In genomic region chr19:47014159-47014446, GRCm38 (mm10) we compare ENCODE assay signal across 8 mouse cellular contexts. TPM values are rescaled to one million over a fixed set of nuclear protein-coding genes. Genes with fewer than 3 reads are reported as not detected.
A peak's percentile ranks its signal among the peaks of the same experiment; 100 is the strongest.
DNase-seq lines count a peak whose midpoint lies in the region; ATAC-seq and TF ChIP-seq lines count a peak whose summit lies in the region.

No protein-coding gene starts in this region.

- H3K36me3 ChIP-seq in heart, embryonic 13.5 days = no peaks in the 10 kb centered on the region
- no peaks in the 10 kb centered on the region for H3K36me3 ChIP-seq in hindbrain, embryonic 15.5 days
- H3K36me3 ChIP-seq in midbrain, embryonic 14.5 days (ENCODE audit: control insufficient read depth, insufficient read depth, low read length) = no peaks in the 10 kb centered on the region

- intact Hi-C loops in heart, postnatal 14 days (cut with DNase I) = no loop called here

- H3K9me3 ChIP-seq in heart, embryonic 13.5 days = no peaks in the 10 kb centered on the region
- H3K9me3 ChIP-seq in hindbrain, embryonic 15.5 days = no peaks in the 10 kb centered on the region
- no peaks in the 10 kb centered on the region for H3K9me3 ChIP-seq in midbrain, embryonic 14.5 days (ENCODE audit: control insufficient read depth, low read length)

- peak overlapping the region; percentile 56 for H3K4me3 ChIP-seq in heart, embryonic 13.5 days
- peak overlapping the region; percentile 96 for H3K4me3 ChIP-seq in cortical plate, adult 2 months (ENCODE audit: insufficient read depth, low read length)
- H3K4me3 ChIP-seq in hindbrain, embryonic 15.5 days = peak overlapping the region; percentile 74
- peak overlapping the region; percentile 80 for H3K4me3 ChIP-seq in midbrain, embryonic 14.5 days (replicated peaks; ENCODE audit: low read depth, low read length)

- H3K4me1 ChIP-seq in heart, embryonic 13.5 days = peaks cover 16% of the 10 kb centered on the region
- peaks cover 2% of the 10 kb centered on the region for H3K4me1 ChIP-seq in cortical plate, adult 2 months (ENCODE audit: control insufficient read depth, insufficient read depth, low read length)
- H3K4me1 ChIP-seq in hindbrain, embryonic 15.5 days (replicated peaks) = peaks cover 17% of the 10 kb centered on the region
- H3K4me1 ChIP-seq in midbrain, embryonic 14.5 days (ENCODE audit: control insufficient read depth, insufficient read depth, low read length) = peaks cover 7% of the 10 kb centered on the region; the same call in 1 of the 2 replicates

- ATAC-seq in heart, embryonic 13.5 days (ENCODE audit: extremely low read depth, insufficient number of reproducible peaks, low FRiP score, low TSS enrichment) = no peak
- ATAC-seq in hindbrain, embryonic 15.5 days (ENCODE audit: low FRiP score, low read depth) = peak; percentile 23; the same call in 1 of the 2 replicates
- ATAC-seq in midbrain, embryonic 14.5 days (ENCODE audit: low FRiP score, low TSS enrichment) = peak; percentile 40

- no peak for DNase-seq in heart, postnatal 14 days
- DNase-seq in midbrain, embryonic 14.5 days = no peak
- no peak for DNase-seq in right cerebral cortex, adult 2 months (ENCODE audit: low spot score in 2 of 2)
- DNase-seq in right cerebral cortex, postnatal 4 days = no peak
- no peak for DNase-seq in adrenal gland, adult 18-20 months (ENCODE audit: low spot score in 2 of 2)

- WGBS in heart, embryonic 13.5 days = 1% methylated on average over 11 of the region's 11 CpGs
- 0% methylated on average over 10 of the region's 11 CpGs for WGBS in hindbrain, embryonic 15.5 days
- under 1% methylated on average over 11 of the region's 11 CpGs for WGBS in midbrain, embryonic 14.5 days

- H3K9ac ChIP-seq in heart, embryonic 13.5 days = no peak overlapping the region
- peak overlapping the region; percentile 90 for H3K9ac ChIP-seq in hindbrain, embryonic 15.5 days
- peak overlapping the region; percentile 88 for H3K9ac ChIP-seq in midbrain, embryonic 14.5 days (replicated peaks; ENCODE audit: low read length)

- no peak overlapping the region for H3K27ac ChIP-seq in heart, embryonic 13.5 days (replicated peaks)
- peak overlapping the region; percentile 80 for H3K27ac ChIP-seq in cortical plate, adult 2 months (ENCODE audit: insufficient read depth, low read length)
- H3K27ac ChIP-seq in hindbrain, embryonic 15.5 days (replicated peaks) = peak overlapping the region; percentile 97
- peak overlapping the region; percentile 95 for H3K27ac ChIP-seq in midbrain, embryonic 14.5 days (replicated peaks; ENCODE audit: low read depth, low read length)

- TF ChIP-seq CTCF in cortical plate, adult 2 months (IDR thresholded peaks at IDR 0.05; ENCODE audit: extremely low read depth, insufficient read depth, low read length) = no peak

- TF ChIP-seq POLR2A in cortical plate, adult 2 months (IDR thresholded peaks at IDR 0.05; ENCODE audit: extremely low read depth, insufficient read depth, low read length) = no peak

- H3K27me3 ChIP-seq in heart, embryonic 13.5 days (replicated peaks) = peaks cover 90% of the 10 kb centered on the region
- H3K27me3 ChIP-seq in hindbrain, embryonic 15.5 days = no peaks in the 10 kb centered on the region
- H3K27me3 ChIP-seq in midbrain, embryonic 14.5 days (ENCODE audit: control insufficient read depth, insufficient read depth, low read length) = peaks cover 6% of the 10 kb centered on the region; the same call in 1 of the 2 replicates

- peak overlapping the region; percentile 84 for H3K4me2 ChIP-seq in heart, embryonic 13.5 days
- H3K4me2 ChIP-seq in hindbrain, embryonic 15.5 days = peak overlapping the region; percentile 78
- H3K4me2 ChIP-seq in midbrain, embryonic 14.5 days (ENCODE audit: low read length) = peak overlapping the region; percentile 60

RNA-seq across cellular contexts. Expression of gene Ina, which starts 0.4 kb away (rescaled TPM):
- polyA plus RNA-seq in heart, embryonic 13.5 days (2015; fragmentation: Nextera tagmentation; extraction: Ambion mirVana) = 0.52 and 0.74 TPM in 2 replicates
- total RNA-seq in heart, postnatal 14 days (2021) = not detected
- polyA plus RNA-seq in cortical plate, adult 2 months (2012; rRNA removed) = 124 and 127 TPM in 2 replicates
- 526 and 612 TPM in 2 replicates for polyA plus RNA-seq in hindbrain, embryonic 15.5 days (2015; fragmentation: Nextera tagmentation; extraction: Ambion mirVana)
- 605 and 611 TPM in 2 replicates for polyA plus RNA-seq in midbrain, embryonic 14.5 days (2014; fragmentation: Nextera tagmentation; extraction: Ambion mirVana)
- 1 to 10 TPM; 7.8 to 8.6 TPM for total RNA-seq in adrenal gland, adult 18-20 months (2021)

RNA-seq across cellular contexts. Expression of gene Nt5c2, which starts 0.8 kb away (rescaled TPM):
- 102 and 124 TPM in 2 replicates for polyA plus RNA-seq in heart, embryonic 13.5 days (2015; fragmentation: Nextera tagmentation; extraction: Ambion mirVana)
- 10 to 100 TPM; 64.9 to 75.1 TPM for total RNA-seq in heart, postnatal 14 days (2021)
- polyA plus RNA-seq in cortical plate, adult 2 months (2012; rRNA removed) = 46.7 and 50.3 TPM in 2 replicates
- polyA plus RNA-seq in hindbrain, embryonic 15.5 days (2015; fragmentation: Nextera tagmentation; extraction: Ambion mirVana) = 74.1 and 81.2 TPM in 2 replicates
- 89.9 and 91.1 TPM in 2 replicates for polyA plus RNA-seq in midbrain, embryonic 14.5 days (2014; fragmentation: Nextera tagmentation; extraction: Ambion mirVana)
- total RNA-seq in adrenal gland, adult 18-20 months (2021) = 10 to 100 TPM; 57.5 to 68.4 TPM

RNA-seq across cellular contexts. Expression of gene Pcgf6, which starts 36.6 kb away (rescaled TPM):
- 10.2 and 10.3 TPM in 2 replicates for polyA plus RNA-seq in heart, embryonic 13.5 days (2015; fragmentation: Nextera tagmentation; extraction: Ambion mirVana)
- total RNA-seq in heart, postnatal 14 days (2021) = 1 to 10 TPM; 2.8 to 2.9 TPM
- polyA plus RNA-seq in cortical plate, adult 2 months (2012; rRNA removed) = 35.5 and 38.3 TPM in 2 replicates
- polyA plus RNA-seq in hindbrain, embryonic 15.5 days (2015; fragmentation: Nextera tagmentation; extraction: Ambion mirVana) = 29.3 and 33.4 TPM in 2 replicates
- polyA plus RNA-seq in midbrain, embryonic 14.5 days (2014; fragmentation: Nextera tagmentation; extraction: Ambion mirVana) = 32.2 and 33.6 TPM in 2 replicates
- total RNA-seq in adrenal gland, adult 18-20 months (2021) = 10 to 100 TPM in 1 of 2 experiments, 1 to 10 TPM in 1; 7.4 to 10.8 TPM

RNA-seq across cellular contexts. Expression of gene Taf5, which starts 53.4 kb away (rescaled TPM):
- polyA plus RNA-seq in heart, embryonic 13.5 days (2015; fragmentation: Nextera tagmentation; extraction: Ambion mirVana) = 3.3 TPM in 2 replicates
- 1 to 10 TPM; 3.6 to 3.8 TPM for total RNA-seq in heart, postnatal 14 days (2021)
- 3.8 and 4.1 TPM in 2 replicates for polyA plus RNA-seq in cortical plate, adult 2 months (2012; rRNA removed)
- polyA plus RNA-seq in hindbrain, embryonic 15.5 days (2015; fragmentation: Nextera tagmentation; extraction: Ambion mirVana) = 5.8 and 5.9 TPM in 2 replicates
- polyA plus RNA-seq in midbrain, embryonic 14.5 days (2014; fragmentation: Nextera tagmentation; extraction: Ambion mirVana) = 8.8 and 10.5 TPM in 2 replicates
- 1 to 10 TPM; 3.8 to 4.3 TPM for total RNA-seq in adrenal gland, adult 18-20 months (2021)

Comparison
In these comparisons a context has a peak if more than half of its experiments do, and no peak if none do; other contexts are left out.
1. RNA of gene Ina, which starts 0.4 kb away (polyA plus RNA-seq): 526 to 612 TPM in hindbrain, embryonic 15.5 days, 605 to 611 TPM in midbrain, embryonic 14.5 days and 124 to 127 TPM in cortical plate, adult 2 months; 0.52 to 0.74 TPM in heart, embryonic 13.5 days; every median in the first group is over 10 times any median in the second.
2. Peak in every context shown above with its lines, with median percentiles within 50 percentile points of each other: H3K4me2 ChIP-seq and H3K4me3 ChIP-seq.